Mouse (Mus musculus) left cerebral cortex, adult 6 months (tissue): ENCODE data around the gene Pwwp2a. TPM values are rescaled to one million over a fixed set of nuclear protein-coding genes. Genes with fewer than 3 reads are reported as not detected.

Source experiments
- long read RNA-seq, 2 experiments: library from polyadenylated mRNA; unstranded; transcript quantifications; one replicate each; pipeline ENCODE4 v2.0.0; 2019 to 2020
- polyA plus RNA-seq: library from polyadenylated mRNA; unstranded; fragments of <200 nt; fragmentation: Nextera tagmentation; gene quantifications from 2 replicates; pipeline ENCODE4 v1.2.3, GENCODE M21; 2021

The Pwwp2a gene
- 7.4 and 10.2 TPM in 2 replicates for polyA plus RNA-seq
- long read RNA-seq, experiment 1, partial matches to known transcripts: 1 of 7 reads
- long read RNA-seq, experiment 1, other reads (novel, unspliced or antisense): 2 of 7 reads
- long read RNA-seq, experiment 2, partial matches to known transcripts: 0 of 6 reads
- long read RNA-seq, experiment 2, other reads (novel, unspliced or antisense): 5 of 6 reads

DNA sequence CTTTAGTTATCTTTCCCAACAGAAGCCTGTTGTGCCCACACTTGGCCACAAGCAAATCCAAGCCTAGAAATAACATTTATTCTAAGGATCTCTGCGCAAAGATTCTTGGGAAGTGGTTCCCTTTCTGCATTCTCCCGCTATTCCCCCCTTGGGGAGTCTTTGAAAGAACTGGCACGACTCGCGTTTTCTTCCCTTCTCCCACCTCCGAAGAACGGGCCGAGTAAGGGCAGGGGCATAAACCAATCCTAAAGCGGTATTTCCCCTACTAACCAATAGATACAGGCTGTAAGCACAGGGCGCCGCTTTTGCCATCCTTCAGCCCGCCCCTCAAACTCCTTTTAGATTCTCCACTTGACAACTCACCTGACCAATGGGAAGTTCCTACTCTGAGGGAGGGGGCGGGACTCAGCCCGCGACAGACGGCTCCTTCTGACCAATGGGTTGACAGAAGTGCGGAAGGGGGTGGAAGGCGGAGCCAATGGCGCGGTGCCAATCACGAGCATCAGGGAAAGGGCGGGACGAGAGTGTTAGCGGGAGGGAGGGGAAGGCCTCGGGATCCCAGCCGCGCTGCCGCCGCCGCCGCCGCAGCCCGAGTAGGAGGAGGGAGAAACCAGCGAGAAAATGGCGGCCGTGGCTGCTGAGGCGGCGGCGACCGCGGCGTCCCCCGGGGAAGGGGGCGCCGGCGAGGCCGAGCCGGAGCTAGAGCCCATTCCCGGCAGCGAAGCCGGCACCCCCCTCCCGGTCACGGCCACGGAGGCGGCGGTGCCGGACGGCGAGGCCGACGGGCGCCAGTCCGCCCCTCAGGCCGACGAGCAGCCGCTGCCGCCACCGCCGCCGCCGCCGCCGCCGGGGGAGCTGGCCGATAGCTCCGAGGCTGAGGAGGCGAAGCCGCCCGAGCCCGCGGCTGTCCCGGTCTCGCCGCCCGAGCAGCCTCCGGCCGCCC lies at the start of gene Pwwp2a:
Pwwp2a (plus strand) TSS at position 527 of the 943 bp plus-strand sequence.

DNA sequence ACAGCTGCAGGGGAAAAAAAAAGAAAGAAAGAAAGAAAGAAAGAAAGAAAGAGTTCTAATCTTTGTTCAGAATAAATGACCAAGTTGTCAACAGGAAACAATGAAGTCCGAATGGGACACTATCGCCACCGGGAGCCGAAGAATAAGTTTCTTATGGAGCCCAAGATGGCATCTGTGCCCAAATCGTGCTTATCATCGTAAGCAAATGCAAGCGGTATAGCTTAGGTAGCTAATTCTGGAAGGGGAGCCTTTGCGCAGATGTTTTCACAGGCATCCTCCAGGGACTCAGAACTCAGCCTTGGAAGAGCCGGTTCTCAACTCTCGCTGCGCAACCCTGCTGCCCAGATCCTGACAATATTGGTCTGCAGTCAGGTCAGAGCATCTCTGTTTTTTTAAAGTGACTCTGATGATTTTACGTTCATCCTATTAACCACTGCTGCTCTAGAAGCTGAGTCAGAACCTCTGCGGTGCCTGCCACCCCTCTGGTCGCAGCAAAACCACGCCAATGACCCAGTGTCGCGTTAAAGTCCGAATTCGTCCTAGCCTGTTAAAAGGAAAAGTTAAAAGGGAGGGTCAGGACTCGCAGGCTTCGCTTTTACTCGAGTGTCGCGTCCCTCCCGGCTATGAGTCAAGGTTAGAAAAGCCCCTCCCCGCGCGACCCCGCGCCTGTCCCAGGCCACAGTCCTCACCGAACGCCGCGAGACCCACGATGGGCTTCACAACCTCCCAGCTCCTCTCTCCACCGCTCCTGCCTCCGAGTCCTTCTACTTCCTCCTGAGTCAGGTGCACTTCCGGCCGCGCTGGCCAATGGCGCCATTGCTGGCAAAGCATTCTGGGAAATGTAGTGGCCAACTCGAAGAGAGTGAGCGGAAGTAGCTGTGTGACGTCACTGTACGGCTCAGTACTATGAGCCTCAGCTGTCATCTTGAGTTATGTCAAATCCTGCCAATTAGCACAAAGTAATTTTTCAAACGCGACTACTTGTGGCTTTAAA lies 65.7 kb downstream of the Pwwp2a start, which contains the start of gene Ttc1:
Ttc1 (minus strand) TSS at position 776 of the 994 bp plus-strand sequence.

Other genes starting within 250 kb of the Pwwp2a start
- 35.9 and 61.4 TPM in 2 replicates for gene Slu7, start 248.3 kb upstream of the Pwwp2a start, polyA plus RNA-seq
- gene C1qtnf2, start 207.7 kb upstream of the Pwwp2a start, polyA plus RNA-seq: 2.8 and 2.9 TPM in 2 replicates
- gene Ccnjl, start 153.2 kb upstream of the Pwwp2a start, polyA plus RNA-seq: 1.1 and 1.6 TPM in 2 replicates
- gene 4933415A04Rik, start 95.0 kb upstream of the Pwwp2a start, polyA plus RNA-seq: 1.2 and 1.8 TPM in 2 replicates
- gene Fabp6, start 80.5 kb upstream of the Pwwp2a start, polyA plus RNA-seq: not detected in 2 replicates
- 94.1 and 118 TPM in 2 replicates for gene Ttc1, start 66.0 kb downstream of the Pwwp2a start, polyA plus RNA-seq
- 2.9 and 6.7 TPM in 2 replicates for gene Adra1b, start 219.2 kb downstream of the Pwwp2a start, polyA plus RNA-seq